Mouse (Mus musculus): ENCODE data around the gene Map3k11.

DNA sequence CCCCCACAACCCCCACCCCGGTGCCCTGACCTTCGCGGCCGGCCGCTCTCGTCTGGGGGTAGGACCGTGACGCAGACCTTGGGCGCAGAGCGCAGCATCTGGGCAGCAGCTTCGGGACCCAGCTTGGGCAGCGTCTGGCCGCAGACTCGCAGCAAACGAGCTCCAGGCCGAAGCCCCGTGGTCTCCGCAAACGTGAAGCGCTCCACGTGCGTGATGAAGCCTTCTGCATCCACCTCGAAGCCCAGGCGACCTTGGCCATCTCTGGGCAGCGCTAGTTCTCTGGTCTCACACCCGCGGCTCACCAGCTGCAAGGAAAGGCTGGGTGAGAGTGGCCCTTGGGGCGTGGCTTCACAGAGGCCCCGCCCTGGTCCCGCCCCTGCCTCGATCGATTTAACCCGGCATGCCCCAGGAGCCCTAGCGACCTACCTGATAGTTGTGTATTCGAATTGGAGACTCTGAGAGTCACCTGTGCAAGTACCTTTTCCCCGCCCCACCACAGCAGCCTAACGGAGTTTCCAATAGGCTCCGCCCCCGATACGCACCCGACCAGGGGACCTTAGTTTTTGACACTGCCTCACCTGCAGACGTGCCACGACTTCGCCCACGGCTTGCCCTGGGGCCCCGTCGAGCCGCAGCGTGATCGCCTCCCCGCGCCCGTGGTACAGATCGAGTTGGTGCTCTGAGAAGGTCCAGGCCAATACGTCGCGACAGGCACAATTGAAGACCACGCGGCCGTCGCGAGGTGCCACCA, 34.4 kb upstream of the Map3k11 start:
- TF ChIP-seq CTCF (IDR thresholded peaks at IDR 0.05; ENCODE audit: borderline replicate concordance, insufficient read depth, low read depth, low read length), result no peak
- no peak for TF ChIP-seq POLR2A (IDR thresholded peaks at IDR 0.05; ENCODE audit: borderline replicate concordance, insufficient read depth, low read length)

Measured in cerebellum, adult 2 months (tissue).